19 mouse cellular contexts compared by ENCODE assay signal in the genomic region with DNA sequence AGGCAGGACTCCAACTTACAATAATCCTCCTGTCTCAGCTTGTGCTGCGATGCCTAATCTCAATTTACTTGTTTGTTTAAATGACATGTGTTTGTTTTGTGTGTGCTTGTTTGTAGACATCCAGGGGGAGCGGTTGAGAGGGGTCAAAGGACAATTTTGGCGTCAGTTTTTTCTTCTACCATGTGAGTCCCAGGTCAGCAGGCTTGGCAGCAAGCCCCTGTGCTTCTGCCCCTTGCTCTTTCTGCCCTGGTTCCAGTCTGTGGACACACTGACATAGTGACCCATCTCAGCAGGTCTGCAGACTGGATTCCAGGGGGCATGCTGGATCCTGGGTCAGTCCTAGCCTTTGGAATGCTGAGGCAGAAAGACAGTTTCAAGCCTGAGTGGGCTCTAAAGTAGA. TPM values are rescaled to one million over a fixed set of nuclear protein-coding genes. Genes with fewer than 3 reads are reported as not detected.
DNase-seq lines count a peak whose midpoint lies in the region; ATAC-seq and TF ChIP-seq lines count a peak whose summit lies in the region.
"Had no signal": no experiment of that assay in that cellular context is flagged by ENCODE, and none has a peak within 500 bp of the region (broad histone marks: within the 10 kb centered on the region; RNA-seq: fewer than 3 reads in every experiment).

No protein-coding gene starts in this region.

- no peaks in the 10 kb centered on the region for H3K27me3 ChIP-seq in embryonic facial prominence, embryonic 15.5 days
- H3K27me3 ChIP-seq in embryonic facial prominence, embryonic 10.5 days (replicated peaks; ENCODE audit: low read depth, poor library complexity, severe bottlenecking) = no peaks in the 10 kb centered on the region
- no peaks in the 10 kb centered on the region for H3K27me3 ChIP-seq in kidney, adult 2 months (replicated peaks; ENCODE audit: control insufficient read depth, insufficient read depth, low read length)
- H3K27me3 ChIP-seq in kidney, embryonic 14.5 days (ENCODE audit: control insufficient read depth, insufficient read depth, low read length) = no peaks in the 10 kb centered on the region
- no peaks in the 10 kb centered on the region for H3K27me3 ChIP-seq in liver, postnatal 0 days (ENCODE audit: insufficient read depth, low read length)
- H3K27me3 ChIP-seq in intestine, embryonic 15.5 days (replicated peaks) = no peaks in the 10 kb centered on the region
- H3K27me3 ChIP-seq: heart, embryonic 12.5 days had no signal

- H3K4me1 ChIP-seq in embryonic facial prominence, embryonic 15.5 days = no peaks in the 10 kb centered on the region
- H3K4me1 ChIP-seq in embryonic facial prominence, embryonic 10.5 days = no peaks in the 10 kb centered on the region
- H3K4me1 ChIP-seq in kidney, adult 2 months (ENCODE audit: control insufficient read depth, insufficient read depth, low read length) = peaks cover 7% of the 10 kb centered on the region; the same call in 1 of the 2 replicates
- no peaks in the 10 kb centered on the region for H3K4me1 ChIP-seq in kidney, embryonic 14.5 days (ENCODE audit: control insufficient read depth, insufficient read depth, low read length)
- peaks cover 31% of the 10 kb centered on the region for H3K4me1 ChIP-seq in liver, postnatal 0 days (ENCODE audit: insufficient read depth)
- 0 out of 2 replicates have a peak, but pooled peaks cover 3% of the 10 kb centered on the region for H3K4me1 ChIP-seq in intestine, embryonic 15.5 days (replicated peaks)

- 0 out of 2 replicates have a peak overlapping the region, but pooled peaks have one; percentile 1 for H3K27ac ChIP-seq in embryonic facial prominence, embryonic 15.5 days (replicated peaks)
- H3K27ac ChIP-seq in embryonic facial prominence, embryonic 10.5 days (replicated peaks) = no peak overlapping the region
- H3K27ac ChIP-seq in kidney, adult 2 months (ENCODE audit: insufficient read depth, low read depth, low read length) = no peak overlapping the region
- H3K27ac ChIP-seq in kidney, embryonic 14.5 days (ENCODE audit: low read depth, low read length) = no peak overlapping the region
- H3K27ac ChIP-seq in liver, postnatal 0 days (ENCODE audit: low read depth) = peak overlapping the region; percentile 94
- no peak overlapping the region for H3K27ac ChIP-seq in intestine, embryonic 15.5 days

- no peak for ATAC-seq in embryonic facial prominence, embryonic 15.5 days (ENCODE audit: insufficient number of reproducible peaks, low FRiP score, low TSS enrichment, low read depth)
- ATAC-seq in kidney, embryonic 14.5 days (ENCODE audit: low FRiP score, low TSS enrichment) = no peak
- ATAC-seq in liver, postnatal 0 days = peak; percentile 62
- no peak for ATAC-seq in intestine, embryonic 15.5 days
- ATAC-seq: CD4-positive, CD25-positive, alpha-beta regulatory T cell, adult 4 months; forebrain, embryonic 16.5 days had no signal

- no peaks in the 10 kb centered on the region for H3K36me3 ChIP-seq in embryonic facial prominence, embryonic 15.5 days
- no peaks in the 10 kb centered on the region for H3K36me3 ChIP-seq in embryonic facial prominence, embryonic 10.5 days (replicated peaks)
- H3K36me3 ChIP-seq in kidney, adult 2 months (ENCODE audit: control insufficient read depth, insufficient read depth, low read length) = no peaks in the 10 kb centered on the region
- no peaks in the 10 kb centered on the region for H3K36me3 ChIP-seq in kidney, embryonic 14.5 days (ENCODE audit: control insufficient read depth, insufficient read depth, low read length)
- H3K36me3 ChIP-seq in liver, postnatal 0 days (replicated peaks; ENCODE audit: insufficient read depth, low read length) = no peaks in the 10 kb centered on the region
- H3K36me3 ChIP-seq in intestine, embryonic 15.5 days = no peaks in the 10 kb centered on the region
- H3K36me3 ChIP-seq: G1E; heart, embryonic 12.5 days had no signal

- TF ChIP-seq EP300 in liver, postnatal 0 days (IDR thresholded peaks at IDR 0.05; ENCODE audit: low read depth) = no peak

- DNase-seq in embryonic facial prominence, embryonic 10.5 days (ENCODE audit: low spot score) = no peak
- DNase-seq in kidney, adult 2 months = peak; percentile 89
- peak; percentile 35 for DNase-seq in liver
- DNase-seq in liver, postnatal 0 days = peak; percentile 63
- no peak for DNase-seq in retina, postnatal 1 day
- DNase-seq: cerebellum, postnatal 10 days; lung, postnatal 10 days; right cerebral cortex, postnatal 14 days; thymus, postnatal 4 days had no signal

- no peak overlapping the region for H3K9ac ChIP-seq in embryonic facial prominence, embryonic 15.5 days
- H3K9ac ChIP-seq in kidney, embryonic 14.5 days (ENCODE audit: low read depth, low read length) = no peak overlapping the region
- H3K9ac ChIP-seq in liver, postnatal 0 days (replicated peaks) = peak overlapping the region; percentile 5
- H3K9ac ChIP-seq in intestine, embryonic 15.5 days = no peak overlapping the region
- H3K9ac ChIP-seq: heart, embryonic 12.5 days had no signal

- TF ChIP-seq CTCF in kidney, adult 2 months (conservative IDR thresholded peaks at IDR 0.05; ENCODE audit: insufficient read depth, insufficient read length, low read depth, low read length) = no peak
- no peak; the same call in 1 of the 2 replicates for TF ChIP-seq CTCF in liver, postnatal 0 days (IDR thresholded peaks at IDR 0.05; ENCODE audit: low read depth)

- 48% methylated on average over 3 of the region's 3 CpGs for WGBS in embryonic facial prominence, embryonic 15.5 days
- 52% methylated on average over 3 of the region's 3 CpGs for WGBS in embryonic facial prominence, embryonic 10.5 days
- WGBS in kidney, adult 2 months = 41% methylated on average over 3 of the region's 3 CpGs
- 64% methylated on average over 3 of the region's 3 CpGs for WGBS in kidney, embryonic 14.5 days
- 40% methylated on average over 3 of the region's 3 CpGs for WGBS in liver, postnatal 0 days (ENCODE audit: insufficient replicate concordance)
- WGBS in intestine, embryonic 15.5 days = 36% methylated on average over 3 of the region's 3 CpGs

- H3K9me3 ChIP-seq in embryonic facial prominence, embryonic 15.5 days (replicated peaks) = no peaks in the 10 kb centered on the region
- H3K9me3 ChIP-seq in embryonic facial prominence, embryonic 10.5 days = no peaks in the 10 kb centered on the region
- no peaks in the 10 kb centered on the region for H3K9me3 ChIP-seq in kidney, embryonic 14.5 days (ENCODE audit: control insufficient read depth, low read length)
- H3K9me3 ChIP-seq in liver, postnatal 0 days (ENCODE audit: low read length) = no peaks in the 10 kb centered on the region
- no peaks in the 10 kb centered on the region for H3K9me3 ChIP-seq in intestine, embryonic 15.5 days
- H3K9me3 ChIP-seq: heart, embryonic 12.5 days had no signal

- no peak overlapping the region for H3K4me3 ChIP-seq in embryonic facial prominence, embryonic 15.5 days (replicated peaks)
- H3K4me3 ChIP-seq in embryonic facial prominence, embryonic 10.5 days = no peak overlapping the region
- H3K4me3 ChIP-seq in kidney, adult 2 months (ENCODE audit: insufficient read depth, low read depth, low read length) = no peak overlapping the region
- no peak overlapping the region for H3K4me3 ChIP-seq in kidney, embryonic 14.5 days (ENCODE audit: low read length)
- no peak overlapping the region for H3K4me3 ChIP-seq in liver, postnatal 0 days (ENCODE audit: low read depth, low read length)
- H3K4me3 ChIP-seq in intestine, embryonic 15.5 days (replicated peaks) = no peak overlapping the region
- H3K4me3 ChIP-seq: heart, embryonic 12.5 days had no signal

- TF ChIP-seq POLR2A in kidney, adult 2 months (IDR thresholded peaks at IDR 0.05; ENCODE audit: low read depth, low read length) = no peak

- no peak overlapping the region for H3K4me2 ChIP-seq in embryonic facial prominence, embryonic 15.5 days (replicated peaks)
- H3K4me2 ChIP-seq in kidney, embryonic 14.5 days (replicated peaks; ENCODE audit: low read depth, low read length) = no peak overlapping the region
- H3K4me2 ChIP-seq in liver, postnatal 0 days (ENCODE audit: low read depth, low read length) = peak overlapping the region; percentile 34; the same call in 1 of the 2 replicates
- H3K4me2 ChIP-seq in intestine, embryonic 15.5 days (replicated peaks) = no peak overlapping the region
- H3K4me2 ChIP-seq: heart, embryonic 12.5 days had no signal

RNA-seq across cellular contexts. Expression of a gene that starts 6.1 kb away (rescaled TPM):
- 10.0 and 13.8 TPM in 2 replicates for polyA plus RNA-seq in embryonic facial prominence, embryonic 15.5 days (2015; fragmentation: Nextera tagmentation; extraction: Ambion mirVana)
- polyA plus RNA-seq in embryonic facial prominence, embryonic 10.5 days (2016; fragmentation: Nextera tagmentation; extraction: Ambion mirVana) = 0.26 and 0.52 TPM in 2 replicates
- 0.20 and 3.2 TPM in 2 replicates for polyA plus RNA-seq in kidney, adult 2 months (2012; rRNA removed)
- 4.4 and 5.2 TPM in 2 replicates for polyA plus RNA-seq in kidney, embryonic 14.5 days (2014; fragmentation: Nextera tagmentation; extraction: Ambion mirVana)
- 1.6 TPM in 1 of 2 replicates, not detected in the other for polyA plus RNA-seq in liver, postnatal 0 days (2015; fragmentation: Nextera tagmentation; extraction: Ambion mirVana)
- 0.88 and 1.2 TPM in 2 replicates for polyA plus RNA-seq in intestine, embryonic 15.5 days (2015; fragmentation: Nextera tagmentation; extraction: Ambion mirVana)
- polyA plus RNA-seq: CD4-positive, CD25-positive, alpha-beta regulatory T cell, adult 4 months; forebrain, embryonic 16.5 days had no signal

RNA-seq across cellular contexts. Expression of a gene that starts 7.0 kb away (rescaled TPM):
- polyA plus RNA-seq in embryonic facial prominence, embryonic 15.5 days (2015; fragmentation: Nextera tagmentation; extraction: Ambion mirVana) = 1,751 and 1,885 TPM in 2 replicates
- 2,205 and 2,316 TPM in 2 replicates for polyA plus RNA-seq in embryonic facial prominence, embryonic 10.5 days (2016; fragmentation: Nextera tagmentation; extraction: Ambion mirVana)
- 1,045 and 1,074 TPM in 2 replicates for polyA plus RNA-seq in kidney, adult 2 months (2012; rRNA removed)
- polyA plus RNA-seq in kidney, embryonic 14.5 days (2014; fragmentation: Nextera tagmentation; extraction: Ambion mirVana) = 1,867 and 1,944 TPM in 2 replicates
- polyA plus RNA-seq in liver, postnatal 0 days (2015; fragmentation: Nextera tagmentation; extraction: Ambion mirVana) = 1,017 and 1,029 TPM in 2 replicates
- polyA plus RNA-seq in intestine, embryonic 15.5 days (2015; fragmentation: Nextera tagmentation; extraction: Ambion mirVana) = 1,393 and 1,601 TPM in 2 replicates

RNA-seq across cellular contexts. Expression of a gene that starts 14.4 kb away (rescaled TPM):
- 0.09 TPM in 1 of 2 replicates, not detected in the other for polyA plus RNA-seq in embryonic facial prominence, embryonic 15.5 days (2015; fragmentation: Nextera tagmentation; extraction: Ambion mirVana)
- 0.11 and 0.17 TPM in 2 replicates for polyA plus RNA-seq in embryonic facial prominence, embryonic 10.5 days (2016; fragmentation: Nextera tagmentation; extraction: Ambion mirVana)
- 0.17 and 0.23 TPM in 2 replicates for polyA plus RNA-seq in kidney, adult 2 months (2012; rRNA removed)
- not detected in 2 replicates for polyA plus RNA-seq in kidney, embryonic 14.5 days (2014; fragmentation: Nextera tagmentation; extraction: Ambion mirVana)
- polyA plus RNA-seq in liver, postnatal 0 days (2015; fragmentation: Nextera tagmentation; extraction: Ambion mirVana) = 0.06 TPM in 1 of 2 replicates, not detected in the other
- polyA plus RNA-seq in intestine, embryonic 15.5 days (2015; fragmentation: Nextera tagmentation; extraction: Ambion mirVana) = not detected in 2 replicates
- polyA plus RNA-seq: CD4-positive, CD25-positive, alpha-beta regulatory T cell, adult 4 months; forebrain, embryonic 16.5 days; intestine, embryonic 14.5 days; midbrain, postnatal 0 days; neural tube, embryonic 11.5 days had no signal

RNA-seq across cellular contexts. Expression of a gene that starts 21.0 kb away (rescaled TPM):
- 121 and 125 TPM in 2 replicates for polyA plus RNA-seq in embryonic facial prominence, embryonic 15.5 days (2015; fragmentation: Nextera tagmentation; extraction: Ambion mirVana)
- polyA plus RNA-seq in embryonic facial prominence, embryonic 10.5 days (2016; fragmentation: Nextera tagmentation; extraction: Ambion mirVana) = 181 and 184 TPM in 2 replicates
- polyA plus RNA-seq in kidney, adult 2 months (2012; rRNA removed) = 36.9 and 39.3 TPM in 2 replicates
- 121 and 126 TPM in 2 replicates for polyA plus RNA-seq in kidney, embryonic 14.5 days (2014; fragmentation: Nextera tagmentation; extraction: Ambion mirVana)
- 42.0 and 43.7 TPM in 2 replicates for polyA plus RNA-seq in liver, postnatal 0 days (2015; fragmentation: Nextera tagmentation; extraction: Ambion mirVana)
- 132 and 133 TPM in 2 replicates for polyA plus RNA-seq in intestine, embryonic 15.5 days (2015; fragmentation: Nextera tagmentation; extraction: Ambion mirVana)

RNA-seq across cellular contexts. Expression of a gene that starts 21.4 kb away (rescaled TPM):
- 68.1 and 79.7 TPM in 2 replicates for polyA plus RNA-seq in embryonic facial prominence, embryonic 15.5 days (2015; fragmentation: Nextera tagmentation; extraction: Ambion mirVana)
- 114 and 127 TPM in 2 replicates for polyA plus RNA-seq in embryonic facial prominence, embryonic 10.5 days (2016; fragmentation: Nextera tagmentation; extraction: Ambion mirVana)
- polyA plus RNA-seq in kidney, adult 2 months (2012; rRNA removed) = 22.6 and 23.1 TPM in 2 replicates
- 101 and 102 TPM in 2 replicates for polyA plus RNA-seq in kidney, embryonic 14.5 days (2014; fragmentation: Nextera tagmentation; extraction: Ambion mirVana)
- polyA plus RNA-seq in liver, postnatal 0 days (2015; fragmentation: Nextera tagmentation; extraction: Ambion mirVana) = 20.9 and 22.2 TPM in 2 replicates
- 63.7 and 69.7 TPM in 2 replicates for polyA plus RNA-seq in intestine, embryonic 15.5 days (2015; fragmentation: Nextera tagmentation; extraction: Ambion mirVana)

Comparison
In these comparisons a context has a peak if more than half of its experiments do, and no peak if none do; other contexts are left out.
1. H3K27ac ChIP-seq: peak in embryonic facial prominence, embryonic 15.5 days (single experiment) and liver, postnatal 0 days (single experiment); none in embryonic facial prominence, embryonic 10.5 days (single experiment), kidney, adult 2 months (single experiment), kidney, embryonic 14.5 days (single experiment) and intestine, embryonic 15.5 days (single experiment).
2. DNase-seq: peak in kidney, adult 2 months (single experiment), liver (single experiment) and liver, postnatal 0 days (single experiment); none in embryonic facial prominence, embryonic 10.5 days (single experiment) and retina, postnatal 1 day (single experiment).